Mouse (Mus musculus): Measurements from ENCODE around the gene Idh2. TPM values are rescaled to one million over a fixed set of nuclear protein-coding genes. Genes with fewer than 3 reads are reported as not detected.

The Idh2 gene
- total and polyA plus RNA-seq, 2 experiments from 2014 or later, result 152 to 161 TPM

GRCm38 (mm10) chr7:80063244-80063643, 51.9 kb downstream of the Idh2 start:
- H3K36me3 ChIP-seq (ENCODE audit: insufficient read depth, low read length), result no peaks in the 10 kb centered on the region
- H3K27ac ChIP-seq, result no peak overlapping the region
- no peaks in the 10 kb centered on the region for H3K27me3 ChIP-seq (ENCODE audit: insufficient read depth, low read length)
- ATAC-seq (no peak), DNase-seq (ENCODE audit: low spot score) (no peak)
- no peak for TF ChIP-seq CTCF (IDR thresholded peaks at IDR 0.05; ENCODE audit: low read depth)
- peaks cover 6% of the 10 kb centered on the region for H3K4me1 ChIP-seq (ENCODE audit: insufficient read depth, low read length)
- no peak overlapping the region for H3K9ac ChIP-seq (replicated peaks; ENCODE audit: low read length)
- H3K4me3 ChIP-seq (ENCODE audit: low read length), result no peak overlapping the region
- H3K4me2 ChIP-seq (ENCODE audit: low read depth, low read length), result no peak overlapping the region
- no peaks in the 10 kb centered on the region for H3K9me3 ChIP-seq (ENCODE audit: low read length)
- 59% methylated on average over 5 of the region's 5 CpGs for WGBS

- Histone ChIP-seq H3K27me3 (ENCODE audit: insufficient read depth, low read length) (no peaks in the 10 kb centered on the region), H3K36me3 (ENCODE audit: insufficient read depth, low read length) (no peaks in the 10 kb centered on the region), H3K9ac (replicated peaks; ENCODE audit: low read length) (no peak overlapping the region), H3K9me3 (ENCODE audit: low read length) (no peaks in the 10 kb centered on the region), H3K4me1 (ENCODE audit: insufficient read depth, low read length) (peaks cover 16% of the 10 kb centered on the region), H3K4me3 (ENCODE audit: low read length) (no peak overlapping the region), H3K4me2 (ENCODE audit: low read depth, low read length) (no peak overlapping the region), H3K27ac (no peak overlapping the region)
- WGBS, result 67% methylated on average over 17 of the region's 17 CpGs
- DNase-seq (ENCODE audit: low spot score), result no peak
- 0 out of 2 replicates have a peak, but pooled peaks have one; percentile 39 for ATAC-seq
- TF ChIP-seq CTCF (IDR thresholded peaks at IDR 0.05; ENCODE audit: low read depth), result no peak
Observed at GRCm38 (mm10) chr7:80062083-80062826, 52.9 kb downstream of the Idh2 start.

GRCm38 (mm10) chr7:80060012-80060778, 55.0 kb downstream of the Idh2 start:
- no peak overlapping the region for H3K27ac ChIP-seq
- ATAC-seq (no peak), DNase-seq (ENCODE audit: low spot score) (no peak)
- 84% methylated on average over 10 of the region's 10 CpGs for WGBS
- peaks cover 25% of the 10 kb centered on the region for H3K4me1 ChIP-seq (ENCODE audit: insufficient read depth, low read length)
- no peak overlapping the region for H3K4me3 ChIP-seq (ENCODE audit: low read length)
- no peak overlapping the region for H3K4me2 ChIP-seq (ENCODE audit: low read depth, low read length)
- H3K9ac ChIP-seq (replicated peaks; ENCODE audit: low read length), result no peak overlapping the region
- no peak for TF ChIP-seq CTCF (IDR thresholded peaks at IDR 0.05; ENCODE audit: low read depth)
- no peaks in the 10 kb centered on the region for H3K27me3 ChIP-seq (ENCODE audit: insufficient read depth, low read length)
- H3K36me3 ChIP-seq (ENCODE audit: insufficient read depth, low read length), result no peaks in the 10 kb centered on the region
- no peaks in the 10 kb centered on the region for H3K9me3 ChIP-seq (ENCODE audit: low read length)

GRCm38 (mm10) chr7:80059064-80059838, 55.9 kb downstream of the Idh2 start:
- 69% methylated on average over 13 of the region's 13 CpGs for WGBS
- DNase-seq (ENCODE audit: low spot score), result no peak
- no peaks in the 10 kb centered on the region for H3K36me3 ChIP-seq (ENCODE audit: insufficient read depth, low read length)
- no peak overlapping the region for H3K4me3 ChIP-seq (ENCODE audit: low read length)
- no peak overlapping the region for H3K4me2 ChIP-seq (ENCODE audit: low read depth, low read length)
- no peak overlapping the region for H3K9ac ChIP-seq (replicated peaks; ENCODE audit: low read length)
- TF ChIP-seq CTCF (IDR thresholded peaks at IDR 0.05; ENCODE audit: low read depth), result no peak
- H3K9me3 ChIP-seq (ENCODE audit: low read length), result no peaks in the 10 kb centered on the region
- no peaks in the 10 kb centered on the region for H3K27me3 ChIP-seq (ENCODE audit: insufficient read depth, low read length)
- peaks cover 25% of the 10 kb centered on the region for H3K4me1 ChIP-seq (ENCODE audit: insufficient read depth, low read length)
- H3K27ac ChIP-seq, result no peak overlapping the region
- no peak for ATAC-seq

- DNase-seq (ENCODE audit: low spot score) (no peak), ATAC-seq (no peak)
- Histone ChIP-seq H3K9me3 (ENCODE audit: low read length) (no peaks in the 10 kb centered on the region), H3K27ac (0 out of 2 replicates have a peak overlapping the region, but pooled peaks have one; percentile 45), H3K27me3 (ENCODE audit: insufficient read depth, low read length) (no peaks in the 10 kb centered on the region), H3K4me1 (ENCODE audit: insufficient read depth, low read length) (peaks cover 25% of the 10 kb centered on the region), H3K36me3 (ENCODE audit: insufficient read depth, low read length) (no peaks in the 10 kb centered on the region), H3K9ac (replicated peaks; ENCODE audit: low read length) (no peak overlapping the region), H3K4me3 (ENCODE audit: low read length) (no peak overlapping the region), H3K4me2 (ENCODE audit: low read depth, low read length) (no peak overlapping the region)
- WGBS, result 74% methylated on average over 4 of the region's 4 CpGs
- no peak for TF ChIP-seq CTCF (IDR thresholded peaks at IDR 0.05; ENCODE audit: low read depth)
Observed at GRCm38 (mm10) chr7:80058405-80059063, 56.7 kb downstream of the Idh2 start.

GRCm38 (mm10) chr7:80057781-80058180, 57.4 kb downstream of the Idh2 start:
- Histone ChIP-seq H3K4me3 (ENCODE audit: low read length) (no peak overlapping the region), H3K9me3 (ENCODE audit: low read length) (no peaks in the 10 kb centered on the region), H3K4me2 (ENCODE audit: low read depth, low read length) (no peak overlapping the region), H3K9ac (replicated peaks; ENCODE audit: low read length) (0 out of 2 replicates have a peak overlapping the region, but pooled peaks have one; percentile 28), H3K36me3 (ENCODE audit: insufficient read depth, low read length) (no peaks in the 10 kb centered on the region), H3K27me3 (ENCODE audit: insufficient read depth, low read length) (no peaks in the 10 kb centered on the region), H3K27ac (peak overlapping the region; percentile 45; the same call in 1 of the 2 replicates), H3K4me1 (ENCODE audit: insufficient read depth, low read length) (peaks cover 25% of the 10 kb centered on the region)
- no peak for TF ChIP-seq CTCF (IDR thresholded peaks at IDR 0.05; ENCODE audit: low read depth)
- WGBS, result 12% methylated on average over 14 of the region's 14 CpGs
- ATAC-seq (peak; percentile 24; the same call in 1 of the 2 replicates), DNase-seq (ENCODE audit: low spot score) (peak; percentile 26)
